Mouse (Mus musculus) MEL (cell line): ENCODE measurements at regions not wholly inside any gene's neighbourhood (a gene's known extent, or its start where the extent isn't known, plus 50 kb on each side); places are given as distances from the start of the nearest gene placed in this dataset.

ENCODE experiments used
- DNase-seq: peaks from one replicate; pipeline ENCODE4 v3.0.0; 2011; ENCODE audit warnings: low read depth, low spot score
- H3K27ac ChIP-seq: 2 replicates; pipeline ENCODE4 v1.5.1; 2012; ENCODE audit warnings: low read depth, mild to moderate bottlenecking, control low read depth, low read length, moderate library complexity; ENCODE audit not compliant: control insufficient read depth
- H3K27me3 ChIP-seq, 2 experiments: fragments of 150-350 bp in 1 of 2; sonication (generic) in 1 of 2; 2 replicates each; pipeline ENCODE4 v1.6.1; 2012; ENCODE audit warnings: low read length in 2 of 2, mild to moderate bottlenecking in 2 of 2, improper control_type of control experiment in 1 of 2, moderate library complexity in 1 of 2; ENCODE audit not compliant: insufficient read depth in 2 of 2, control insufficient read depth in 1 of 2
- H3K36me3 ChIP-seq, 2 experiments: 2 replicates each; pipeline ENCODE4 v1.6.1; 2012 to 2014; ENCODE audit warnings: low read length in 2 of 2, improper control_type of control experiment in 1 of 2, inconsistent platforms in 1 of 2, mild to moderate bottlenecking in 1 of 2; ENCODE audit not compliant: insufficient read depth in 2 of 2, control insufficient read depth in 1 of 2
- H3K4me1 ChIP-seq, 2 experiments: fragments of 150-350 bp in 1 of 2; sonication (generic) in 1 of 2; 2 replicates each; pipeline ENCODE4 v1.6.1; 2012; ENCODE audit warnings: low read length in 2 of 2, improper control_type of control experiment in 1 of 2, mild to moderate bottlenecking in 1 of 2; ENCODE audit not compliant: insufficient read depth in 2 of 2, control insufficient read depth in 1 of 2
- H3K4me3 ChIP-seq, 2 experiments: fragments of 150-350 bp in 1 of 2; sonication (generic) in 1 of 2; 2 replicates each; pipeline ENCODE4 v1.5.1; 2012; ENCODE audit warnings: low read depth in 2 of 2, low read length in 2 of 2, mild to moderate bottlenecking in 2 of 2, moderate library complexity in 2 of 2, control low read depth in 1 of 2, improper control_type of control experiment in 1 of 2; ENCODE audit not compliant: control insufficient read depth in 1 of 2, insufficient read depth in 1 of 2
- H3K79me2 ChIP-seq: 2 replicates; pipeline ENCODE4 v1.6.1; 2012; ENCODE audit warnings: mild to moderate bottlenecking, low read length, moderate library complexity; ENCODE audit not compliant: control insufficient read depth, poor library complexity, insufficient read depth
- H3K9ac ChIP-seq: 2 replicates; pipeline ENCODE4 v1.6.1; 2012; ENCODE audit warnings: low read depth, mild to moderate bottlenecking, control low read depth, low read length, moderate library complexity; ENCODE audit not compliant: control insufficient read depth, poor library complexity, severe bottlenecking
- H3K9me3 ChIP-seq: fragments of 150-350 bp; sonication (generic); replicated peaks from 2 replicates; pipeline ENCODE4 v1.6.1; 2012; ENCODE audit warnings: mild to moderate bottlenecking, low read length, improper control_type of control experiment, moderate library complexity; ENCODE audit not compliant: insufficient read depth
- BHLHE40 ChIP-seq: IDR thresholded peaks from 2 replicates; pipeline ENCODE4 v1.6.1; 2012; ENCODE audit warnings: low read depth, mild to moderate bottlenecking, inconsistent platforms, low read length, improper control_type of control experiment, borderline replicate concordance
- CHD1 ChIP-seq: IDR thresholded peaks from 2 replicates; pipeline ENCODE4 v1.6.1; 2012; ENCODE audit warnings: low read depth, mild to moderate bottlenecking, inconsistent platforms, low read length, improper control_type of control experiment
- CHD2 ChIP-seq: IDR thresholded peaks from 2 replicates; pipeline ENCODE4 v1.6.1; 2011; ENCODE audit warnings: low read length, improper control_type of control experiment
- CTCF ChIP-seq, 3 experiments: IDR thresholded peaks in 2 of 3; conservative IDR thresholded peaks in 1 of 3; 2 replicates each; pipeline ENCODE4 v1.5.1; 2011 to 2012; ENCODE audit warnings: low read length in 3 of 3, low read depth in 2 of 3, mild to moderate bottlenecking in 2 of 3, improper control_type of control experiment in 1 of 3, inconsistent platforms in 1 of 3, mixed read lengths in 1 of 3, moderate library complexity in 1 of 3; ENCODE audit not compliant: control insufficient read depth in 1 of 3, insufficient read depth in 1 of 3, poor library complexity in 1 of 3, severe bottlenecking in 1 of 3
- E2F4 ChIP-seq: IDR thresholded peaks from 2 replicates; pipeline ENCODE4 v1.6.1; 2011; ENCODE audit warnings: low read depth, low read length, improper control_type of control experiment, borderline replicate concordance
- ETS1 ChIP-seq: IDR thresholded peaks from 2 replicates; pipeline ENCODE4 v1.6.1; 2012; ENCODE audit warnings: low read depth, mild to moderate bottlenecking, inconsistent platforms, low read length, improper control_type of control experiment, moderate library complexity
- GATA1 ChIP-seq: IDR thresholded peaks from 2 replicates; pipeline ENCODE4 v1.6.1; 2011; ENCODE audit warnings: low read depth, low read length, improper control_type of control experiment
- HCFC1 ChIP-seq: IDR thresholded peaks from 2 replicates; pipeline ENCODE4 v1.6.1; 2012; ENCODE audit warnings: low read depth, mild to moderate bottlenecking, inconsistent platforms, low read length, improper control_type of control experiment, moderate library complexity
- JUND ChIP-seq: IDR thresholded peaks from 2 replicates; pipeline ENCODE4 v1.6.1; 2011; ENCODE audit warnings: low read depth, mild to moderate bottlenecking, improper control_type of control experiment, low read length
- KAT2A ChIP-seq: conservative IDR thresholded peaks from 2 replicates; pipeline ENCODE4 v1.6.1; 2012; ENCODE audit warnings: low read depth, low read length, improper control_type of control experiment, inconsistent platforms
- MAFK ChIP-seq: IDR thresholded peaks from 2 replicates; pipeline ENCODE4 v1.6.1; 2011; ENCODE audit warnings: low read depth, mild to moderate bottlenecking, low read length, improper control_type of control experiment, borderline replicate concordance
- MAZ ChIP-seq: IDR thresholded peaks from 2 replicates; pipeline ENCODE4 v1.6.1; 2012; ENCODE audit warnings: low read depth, mild to moderate bottlenecking, inconsistent platforms, low read length, improper control_type of control experiment
- MYB ChIP-seq: IDR thresholded peaks from 2 replicates; pipeline ENCODE4 v1.6.1; 2011; ENCODE audit warnings: mild to moderate bottlenecking, low read depth, low read length, improper control_type of control experiment
- MYC ChIP-seq: IDR thresholded peaks from 2 replicates; pipeline ENCODE4 v1.6.1; 2011; ENCODE audit warnings: low read depth, mild to moderate bottlenecking, low read length, improper control_type of control experiment, moderate library complexity
- NELFE ChIP-seq: IDR thresholded peaks from 2 replicates; pipeline ENCODE4 v1.6.1; 2011; ENCODE audit warnings: low read depth, low read length, improper control_type of control experiment
- NRF1 ChIP-seq: IDR thresholded peaks from 2 replicates; pipeline ENCODE4 v1.6.1; 2014; ENCODE audit warnings: low read depth, mild to moderate bottlenecking, inconsistent platforms, low read length, improper control_type of control experiment, moderate library complexity; ENCODE audit not compliant: poor library complexity, insufficient read depth, severe bottlenecking
- RAD21 ChIP-seq: IDR thresholded peaks from 2 replicates; pipeline ENCODE4 v1.6.1; 2011; ENCODE audit warnings: mild to moderate bottlenecking, low read depth, low read length, improper control_type of control experiment
- RCOR1 ChIP-seq: IDR thresholded peaks from 2 replicates; pipeline ENCODE4 v1.6.1; 2012; ENCODE audit warnings: low read depth, mild to moderate bottlenecking, inconsistent platforms, low read length, improper control_type of control experiment
- TCF12 ChIP-seq: IDR thresholded peaks from 2 replicates; pipeline ENCODE4 v1.6.1; 2014; ENCODE audit warnings: low read depth, mild to moderate bottlenecking, inconsistent platforms, low read length, improper control_type of control experiment, moderate library complexity
- UBTF ChIP-seq: IDR thresholded peaks from 2 replicates; pipeline ENCODE4 v1.6.1; 2012; ENCODE audit warnings: low read depth, mild to moderate bottlenecking, inconsistent platforms, low read length, improper control_type of control experiment, moderate library complexity, borderline replicate concordance; ENCODE audit not compliant: insufficient read depth
- USF2 ChIP-seq, 2 experiments: IDR thresholded peaks; 2 replicates each; pipeline ENCODE4 v1.6.1; 2011 to 2012; ENCODE audit warnings: improper control_type of control experiment in 2 of 2, low read length in 2 of 2, borderline replicate concordance in 1 of 2, inconsistent platforms in 1 of 2, low read depth in 1 of 2, mild to moderate bottlenecking in 1 of 2; ENCODE audit not compliant: insufficient read depth in 1 of 2
- ZC3H11A ChIP-seq: IDR thresholded peaks from 2 replicates; pipeline ENCODE4 v1.6.1; 2012; ENCODE audit warnings: low read depth, mild to moderate bottlenecking, inconsistent platforms, low read length, improper control_type of control experiment
- ZMIZ1 ChIP-seq: IDR thresholded peaks from 2 replicates; pipeline ENCODE4 v1.6.1; 2012; ENCODE audit warnings: low read depth, mild to moderate bottlenecking, inconsistent platforms, low read length, improper control_type of control experiment, moderate library complexity

DNA sequence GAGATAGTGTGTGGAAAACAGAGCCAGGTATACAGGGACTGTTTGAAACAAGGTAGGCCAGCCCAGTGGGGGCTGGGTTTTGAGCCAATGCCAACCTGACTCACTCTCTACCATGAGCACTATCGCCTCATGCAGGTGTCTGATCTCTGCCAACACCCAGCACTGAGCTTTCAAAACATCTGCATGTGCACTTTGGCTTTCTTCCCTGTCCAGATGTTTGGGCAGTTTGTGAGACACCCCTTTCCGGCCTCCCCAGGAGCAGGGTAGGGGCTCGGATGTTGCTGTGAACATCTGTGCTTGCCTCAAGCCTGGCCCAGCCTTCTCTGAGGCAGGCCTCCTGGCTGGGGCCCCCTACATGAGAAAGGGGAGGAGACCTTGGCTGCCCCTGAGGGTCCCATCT lies 65.5 kb upstream of the Col13a1 start:
- Histone ChIP-seq H3K27me3 (no peaks in the 10 kb centered on the region), H3K27ac (no peak overlapping the region), H3K79me2 (no peaks in the 10 kb centered on the region), H3K9ac (no peak overlapping the region), H3K4me1 (no peaks in the 10 kb centered on the region), H3K36me3 (no peaks in the 10 kb centered on the region), H3K4me3 (no peak overlapping the region), H3K9me3 (no peaks in the 10 kb centered on the region)
- DNase-seq: no peak
- TF ChIP-seq E2F4 (no peak), MAFK (no peak), TCF12 (no peak), ZC3H11A (no peak), MYC (no peak), BHLHE40 (no peak), CHD1 (no peak), MAZ (no peak), MYB (no peak), CTCF (IDR thresholded peaks at IDR 0.05 in 2 of 3, conservative IDR thresholded peaks at IDR 0.05 in 1 of 3; ENCODE audit: control insufficient read depth in 1 of 3, insufficient read depth in 1 of 3, low read depth in 2 of 3, low read length in 3 of 3, poor library complexity in 1 of 3, severe bottlenecking in 1 of 3) (no peak), ETS1 (no peak), HCFC1 (no peak), CHD2 (no peak), GATA1 (no peak), NRF1 (no peak), KAT2A (no peak), RCOR1 (no peak), NELFE (no peak), JUND (no peak), ZMIZ1 (no peak)

DNA sequence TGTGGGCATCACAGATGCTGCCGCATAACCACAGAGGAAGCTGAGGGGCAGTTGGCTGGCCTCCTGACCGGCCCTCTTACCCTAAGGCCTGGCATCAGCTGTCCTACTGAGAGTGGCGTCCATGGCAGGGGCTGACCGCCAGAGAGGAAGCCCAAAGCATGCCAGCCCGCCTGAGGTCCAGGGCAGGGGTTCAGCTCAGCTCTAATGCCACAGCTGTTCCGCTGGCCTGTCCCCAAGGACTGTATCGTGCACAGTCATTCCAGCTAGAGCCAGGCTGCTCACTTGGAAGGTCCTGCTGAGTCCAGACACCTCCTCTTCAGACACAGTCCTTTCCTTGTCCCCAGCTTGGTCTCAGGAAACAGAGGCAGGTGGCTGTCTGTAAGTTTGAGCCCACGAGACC lies 61.0 kb upstream of the Col13a1 start:
- Histone ChIP-seq H3K27ac (no peak overlapping the region), H3K27me3 (no peaks in the 10 kb centered on the region), H3K36me3 (no peaks in the 10 kb centered on the region), H3K9me3 (no peaks in the 10 kb centered on the region), H3K9ac (no peak overlapping the region), H3K79me2 (no peaks in the 10 kb centered on the region), H3K4me1 (no peaks in the 10 kb centered on the region), H3K4me3 (no peak overlapping the region)
- DNase-seq: no peak
- TF ChIP-seq NELFE: no peak
- no peak for TF ChIP-seq UBTF
- no peak for TF ChIP-seq ZC3H11A
- TF ChIP-seq RAD21: no peak
- no peak for TF ChIP-seq JUND
- TF ChIP-seq CTCF (IDR thresholded peaks at IDR 0.05 in 2 of 3, conservative IDR thresholded peaks at IDR 0.05 in 1 of 3; ENCODE audit: control insufficient read depth in 1 of 3, insufficient read depth in 1 of 3, low read depth in 2 of 3, low read length in 3 of 3, poor library complexity in 1 of 3, severe bottlenecking in 1 of 3): no peak
- TF ChIP-seq ETS1: no peak
- no peak for TF ChIP-seq CHD1
- no peak for TF ChIP-seq USF2 (IDR thresholded peaks at IDR 0.05; ENCODE audit: borderline replicate concordance in 1 of 2, insufficient read depth in 1 of 2, low read depth in 1 of 2, low read length in 2 of 2)
- TF ChIP-seq BHLHE40: no peak
- TF ChIP-seq MYC: no peak
